Mouse (Mus musculus): ENCODE data around the gene Cyth3. TPM values are rescaled to one million over a fixed set of nuclear protein-coding genes. Genes with fewer than 3 reads are reported as not detected.

Cyth3 gene
- polyA plus RNA-seq, 1 experiment from 2014 or later, result 21.1 TPM

DNA sequence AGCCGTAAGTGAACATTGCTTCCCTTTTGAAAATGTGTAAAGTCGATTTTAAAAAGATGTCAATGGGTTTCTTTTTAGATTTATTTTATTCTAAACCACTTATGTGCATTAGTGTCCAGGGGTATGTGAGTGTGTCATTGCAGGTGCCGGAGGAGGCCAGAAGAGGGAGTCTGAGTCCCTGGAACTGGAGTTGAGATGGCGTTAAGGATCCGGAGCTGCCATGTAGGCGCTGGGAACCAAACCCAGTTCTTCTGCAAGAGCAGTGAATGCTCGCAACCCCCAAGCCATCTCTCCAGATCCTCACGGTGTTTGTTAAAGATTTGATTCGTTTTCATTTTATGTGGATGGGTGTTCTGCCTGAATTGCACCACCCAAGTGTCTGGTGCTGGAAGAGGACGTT, 39.2 kb upstream of the Cyth3 start:
- Histone ChIP-seq H3K36me3 (ENCODE audit: control insufficient read depth, insufficient read depth) (no peaks in the 10 kb centered on the region), H3K27ac (ENCODE audit: low read depth, low read length) (no peak overlapping the region), H3K4me1 (replicated peaks; ENCODE audit: control insufficient read depth, insufficient read depth, low read length) (no peaks in the 10 kb centered on the region), H3K9ac (ENCODE audit: low read depth, low read length) (no peak overlapping the region), H3K4me2 (replicated peaks; ENCODE audit: low read depth) (no peak overlapping the region), H3K9me3 (ENCODE audit: control insufficient read depth) (no peaks in the 10 kb centered on the region), H3K4me3 (ENCODE audit: low read depth, low read length) (no peak overlapping the region), H3K27me3 (replicated peaks; ENCODE audit: control insufficient read depth, insufficient read depth, low read length) (no peaks in the 10 kb centered on the region)
- no peak for ATAC-seq
- no peak for TF ChIP-seq CTCF (IDR thresholded peaks at IDR 0.05; ENCODE audit: low read depth)
- WGBS, result 91% methylated on average over 10 of the region's 10 CpGs

DNA sequence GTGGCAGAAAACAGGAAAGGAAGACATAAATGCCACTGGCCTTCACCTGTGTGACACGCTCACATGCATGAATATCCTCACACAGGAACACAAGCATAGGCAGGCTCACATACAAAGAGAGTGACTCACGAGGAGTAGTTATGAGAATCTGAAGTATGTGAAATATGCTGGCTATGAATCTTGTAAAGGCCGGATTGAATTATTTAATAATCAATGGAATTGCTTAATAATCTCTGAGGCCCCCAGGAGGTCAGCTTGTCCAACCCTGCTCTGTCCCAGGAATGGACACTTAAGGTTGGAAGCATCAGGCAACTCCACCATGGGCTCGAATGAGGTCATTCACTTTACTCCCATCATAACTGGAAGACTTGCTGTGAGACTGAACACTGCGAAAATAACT, 37.3 kb upstream of the Cyth3 start:
- H3K4me2 ChIP-seq (replicated peaks; ENCODE audit: low read depth), result no peak overlapping the region
- WGBS, result 75% methylated on average over 5 of the region's 5 CpGs
- no peak for ATAC-seq

DNA sequence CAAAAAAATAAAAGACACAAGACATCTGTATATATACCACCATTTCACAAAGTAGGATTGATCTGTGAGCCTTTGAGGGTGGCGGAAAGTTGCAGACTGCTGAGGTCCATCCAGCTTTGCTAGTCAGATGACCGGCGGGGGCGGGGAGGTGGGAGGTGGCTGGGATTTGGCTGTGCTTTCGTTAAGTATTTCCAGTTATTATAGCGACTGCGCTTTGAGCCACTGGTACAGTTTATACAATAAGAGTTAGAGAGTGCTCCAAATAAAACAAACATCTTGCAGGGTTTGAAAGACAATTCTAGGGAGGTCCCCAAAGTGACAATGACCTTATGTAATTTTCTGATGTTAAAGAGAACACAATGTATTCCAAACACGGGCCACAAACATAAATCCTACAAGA, 35.9 kb upstream of the Cyth3 start:
- no peaks in the 10 kb centered on the region for H3K9me3 ChIP-seq (ENCODE audit: control insufficient read depth)
- H3K4me3 ChIP-seq (ENCODE audit: low read depth, low read length), result no peak overlapping the region
- H3K36me3 ChIP-seq (ENCODE audit: control insufficient read depth, insufficient read depth), result no peaks in the 10 kb centered on the region
- no peak for TF ChIP-seq CTCF (IDR thresholded peaks at IDR 0.05; ENCODE audit: low read depth)
- ATAC-seq, result no peak
- H3K4me1 ChIP-seq (replicated peaks; ENCODE audit: control insufficient read depth, insufficient read depth, low read length), result peaks cover 9% of the 10 kb centered on the region; the same call in 1 of the 2 replicates
- no peak overlapping the region for H3K27ac ChIP-seq (ENCODE audit: low read depth, low read length)
- 62% methylated on average over 8 of the region's 8 CpGs for WGBS
- no peak overlapping the region for H3K9ac ChIP-seq (ENCODE audit: low read depth, low read length)
- no peaks in the 10 kb centered on the region for H3K27me3 ChIP-seq (replicated peaks; ENCODE audit: control insufficient read depth, insufficient read depth, low read length)
- no peak overlapping the region for H3K4me2 ChIP-seq (replicated peaks; ENCODE audit: low read depth)

More for the DNA sequence above, 37.3 kb upstream of the Cyth3 start:
- Histone ChIP-seq H3K27me3 (replicated peaks; ENCODE audit: control insufficient read depth, insufficient read depth, low read length) (no peaks in the 10 kb centered on the region), H3K4me1 (replicated peaks; ENCODE audit: control insufficient read depth, insufficient read depth, low read length) (peaks cover 9% of the 10 kb centered on the region; the same call in 1 of the 2 replicates), H3K9ac (ENCODE audit: low read depth, low read length) (no peak overlapping the region), H3K36me3 (ENCODE audit: control insufficient read depth, insufficient read depth) (no peaks in the 10 kb centered on the region), H3K4me3 (ENCODE audit: low read depth, low read length) (no peak overlapping the region), H3K9me3 (ENCODE audit: control insufficient read depth) (no peaks in the 10 kb centered on the region), H3K27ac (ENCODE audit: low read depth, low read length) (no peak overlapping the region)
- no peak for TF ChIP-seq CTCF (IDR thresholded peaks at IDR 0.05; ENCODE audit: low read depth)

DNA sequence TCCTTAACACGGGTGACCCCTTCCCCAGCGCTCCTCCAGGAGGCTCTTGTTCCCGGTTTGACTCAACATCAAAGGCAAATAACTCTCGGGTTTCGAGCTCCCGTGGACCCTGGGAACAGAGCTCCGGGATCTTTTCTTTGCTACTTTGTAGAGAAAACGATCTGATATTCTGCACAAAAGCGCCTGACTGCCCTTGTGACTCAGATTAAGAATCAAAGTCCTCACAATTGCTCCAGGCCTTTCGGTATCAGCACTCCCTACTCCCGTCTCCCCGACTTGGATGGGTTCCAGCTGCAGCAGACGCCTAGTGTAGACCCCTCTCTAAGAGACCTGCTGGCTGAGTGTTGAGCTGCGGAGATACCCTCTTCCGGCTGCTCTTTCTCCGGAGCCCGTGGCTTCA, 33.1 kb upstream of the Cyth3 start:
- H3K4me3 ChIP-seq (ENCODE audit: low read depth, low read length), result peak overlapping the region; percentile 17; the same call in 1 of the 2 replicates
- no peak for TF ChIP-seq CTCF (IDR thresholded peaks at IDR 0.05; ENCODE audit: low read depth)
- H3K4me2 ChIP-seq (replicated peaks; ENCODE audit: low read depth), result peak overlapping the region; percentile 51
- H3K9me3 ChIP-seq (ENCODE audit: control insufficient read depth), result no peaks in the 10 kb centered on the region
- WGBS, result 26% methylated on average over 17 of the region's 17 CpGs
- ATAC-seq, result peak; percentile 66; the same call in 1 of the 2 replicates
- no peaks in the 10 kb centered on the region for H3K36me3 ChIP-seq (ENCODE audit: control insufficient read depth, insufficient read depth)
- H3K4me1 ChIP-seq (replicated peaks; ENCODE audit: control insufficient read depth, insufficient read depth, low read length), result peaks cover 9% of the 10 kb centered on the region; the same call in 1 of the 2 replicates
- H3K27me3 ChIP-seq (replicated peaks; ENCODE audit: control insufficient read depth, insufficient read depth, low read length), result no peaks in the 10 kb centered on the region
- H3K27ac ChIP-seq (ENCODE audit: low read depth, low read length), result no peak overlapping the region
- 0 out of 2 replicates have a peak overlapping the region, but pooled peaks have one; percentile 22 for H3K9ac ChIP-seq (ENCODE audit: low read depth, low read length)

DNA sequence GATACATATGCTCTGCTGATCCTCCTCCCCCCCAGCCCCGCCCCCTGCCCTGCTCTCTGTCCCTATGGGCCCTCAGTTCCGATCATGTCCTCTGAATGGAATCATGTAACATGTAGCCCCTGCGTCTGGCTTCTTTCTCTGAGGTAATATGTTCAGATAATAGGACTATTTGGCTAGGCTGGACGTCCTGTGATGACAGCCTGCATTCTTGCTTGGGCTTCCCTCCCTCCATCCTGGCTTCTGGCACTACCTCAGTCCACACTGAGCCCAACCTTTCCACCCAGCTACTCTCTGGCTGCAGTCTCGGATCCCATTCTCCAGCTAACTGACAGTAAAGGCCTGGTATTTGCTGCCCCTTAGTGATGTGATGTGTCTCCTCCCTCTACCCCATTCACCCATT, 29.3 kb upstream of the Cyth3 start:
- no peak for ATAC-seq
- no peak overlapping the region for H3K4me3 ChIP-seq (ENCODE audit: low read depth, low read length)
- peaks cover 8% of the 10 kb centered on the region for H3K9me3 ChIP-seq (ENCODE audit: control insufficient read depth)
- H3K9ac ChIP-seq (ENCODE audit: low read depth, low read length), result no peak overlapping the region
- H3K36me3 ChIP-seq (ENCODE audit: control insufficient read depth, insufficient read depth), result no peaks in the 10 kb centered on the region
- no peak overlapping the region for H3K27ac ChIP-seq (ENCODE audit: low read depth, low read length)
- H3K4me2 ChIP-seq (replicated peaks; ENCODE audit: low read depth), result no peak overlapping the region
- no peak for TF ChIP-seq CTCF (IDR thresholded peaks at IDR 0.05; ENCODE audit: low read depth)
- H3K27me3 ChIP-seq (replicated peaks; ENCODE audit: control insufficient read depth, insufficient read depth, low read length), result no peaks in the 10 kb centered on the region
- peaks cover 9% of the 10 kb centered on the region; the same call in 1 of the 2 replicates for H3K4me1 ChIP-seq (replicated peaks; ENCODE audit: control insufficient read depth, insufficient read depth, low read length)
- 65% methylated on average over 5 of the region's 5 CpGs for WGBS

DNA sequence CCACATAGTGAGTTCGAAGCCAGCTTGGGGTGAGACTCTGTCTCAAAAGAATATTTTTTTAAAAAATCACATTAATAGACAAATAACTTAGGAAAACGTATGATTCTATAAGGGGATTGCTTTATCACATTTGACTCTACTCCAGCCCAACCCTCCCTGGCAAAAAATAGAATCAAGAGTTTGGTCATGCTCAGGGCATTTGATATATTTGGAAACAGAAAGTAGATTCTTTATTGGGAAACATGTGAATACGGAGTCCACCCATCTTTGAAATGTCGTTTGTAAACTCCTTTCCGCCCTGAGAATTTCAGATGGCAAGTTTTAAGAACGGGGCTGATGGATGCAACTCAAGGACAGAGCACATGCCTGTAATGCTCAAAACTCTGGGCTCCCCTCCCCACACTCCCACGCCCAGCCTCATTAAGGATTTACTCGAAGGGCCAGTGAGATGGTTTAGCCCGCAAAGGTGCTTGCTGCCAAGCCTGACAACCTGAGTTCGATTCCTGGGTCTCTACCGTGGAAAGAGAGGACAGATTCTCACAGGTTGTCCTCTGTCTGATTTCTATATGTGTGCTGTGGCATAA, 28.6 kb upstream of the Cyth3 start:
- 82% methylated on average over 11 of the region's 11 CpGs for WGBS
- TF ChIP-seq CTCF (IDR thresholded peaks at IDR 0.05; ENCODE audit: low read depth), result no peak
- Histone ChIP-seq H3K27me3 (replicated peaks; ENCODE audit: control insufficient read depth, insufficient read depth, low read length) (no peaks in the 10 kb centered on the region), H3K4me3 (ENCODE audit: low read depth, low read length) (no peak overlapping the region), H3K27ac (ENCODE audit: low read depth, low read length) (no peak overlapping the region), H3K9ac (ENCODE audit: low read depth, low read length) (no peak overlapping the region; the same call in 1 of the 2 replicates), H3K4me2 (replicated peaks; ENCODE audit: low read depth) (no peak overlapping the region), H3K36me3 (ENCODE audit: control insufficient read depth, insufficient read depth) (no peaks in the 10 kb centered on the region), H3K9me3 (ENCODE audit: control insufficient read depth) (peaks cover 8% of the 10 kb centered on the region), H3K4me1 (replicated peaks; ENCODE audit: control insufficient read depth, insufficient read depth, low read length) (peaks cover 7% of the 10 kb centered on the region; the same call in 1 of the 2 replicates)
- ATAC-seq, result no peak

All from intestine, postnatal 0 days (tissue).